Mouse (Mus musculus) thymus, adult 2 months (tissue): ENCODE measurements around the gene Adgrg2. TPM values are rescaled to one million over a fixed set of nuclear protein-coding genes. Genes with fewer than 3 reads are reported as not detected.

Source experiments
- DNase-seq: peaks from one replicate; pipeline ENCODE4 v3.0.0; 2021
- H3K27ac ChIP-seq: fragments of 200-500 bp; 2 replicates; pipeline ENCODE4 v1.5.1; 2012; ENCODE audit warnings: low read length, control low read depth; ENCODE audit not compliant: control insufficient read depth, insufficient read depth
- H3K27me3 ChIP-seq: fragments of 200-500 bp; 2 replicates; pipeline ENCODE4 v1.6.1; 2012; ENCODE audit warnings: mild to moderate bottlenecking, low read length, moderate library complexity, mixed read lengths; ENCODE audit not compliant: control insufficient read depth, insufficient read depth
- H3K36me3 ChIP-seq: fragments of 200-500 bp; 2 replicates; pipeline ENCODE4 v1.6.1; 2012; ENCODE audit warnings: mild to moderate bottlenecking, low read length, moderate library complexity; ENCODE audit not compliant: control insufficient read depth, insufficient read depth
- H3K4me1 ChIP-seq: fragments of 200-500 bp; replicated peaks from 2 replicates; pipeline ENCODE4 v1.6.1; 2012; ENCODE audit warnings: low read length; ENCODE audit not compliant: control insufficient read depth, insufficient read depth
- H3K4me3 ChIP-seq: fragments of 200-500 bp; 2 replicates; pipeline ENCODE4 v1.5.1; 2012; ENCODE audit warnings: mild to moderate bottlenecking, low read length, control low read depth, moderate library complexity; ENCODE audit not compliant: control insufficient read depth, insufficient read depth
- CTCF ChIP-seq: fragments of 200-500 bp; IDR thresholded peaks from 2 replicates; pipeline ENCODE4 v1.5.1; 2012; ENCODE audit warnings: mild to moderate bottlenecking, control low read depth, low read length, moderate library complexity, borderline replicate concordance; ENCODE audit not compliant: control insufficient read depth, poor library complexity, insufficient read depth; ENCODE audit errors: extremely low read depth
- POLR2A ChIP-seq: fragments of 200-500 bp; IDR thresholded peaks from 2 replicates; pipeline ENCODE4 v1.6.1; 2012; ENCODE audit warnings: mild to moderate bottlenecking, low read length, control low read depth, moderate library complexity; ENCODE audit not compliant: control insufficient read depth, poor library complexity, insufficient read depth; ENCODE audit errors: extremely low read depth
- WGBS: fragments of 180-500 bp; shearing (Covaris S2); methylation state at CpG from one replicate; pipeline ENCODE4 v1.1.7; 2018; 5-methylcytosine and 5-hydroxymethylcytosine counted together
- polyA plus RNA-seq: library from polyadenylated mRNA; depleted of rRNA; stranded (reverse); fragments of >200 nt; gene quantifications from 2 replicates; pipeline ENCODE4 v1.2.3, GENCODE M21; 2012; rRNA removed

The Adgrg2 gene
- 3.1 and 4.0 TPM in 2 replicates for polyA plus RNA-seq

- TF ChIP-seq POLR2A: no peak
- TF ChIP-seq CTCF: no peak
- 5% methylated on average over 32 of the region's 42 CpGs for WGBS
- Histone ChIP-seq H3K27ac (no peak within 1 kb of the TSS), H3K4me3 (no peak within 1 kb of the TSS; the same call in 1 of the 2 replicates), H3K4me1 (no peaks in the 10 kb centered on the region), H3K27me3 (no peaks in the 10 kb centered on the region), H3K36me3 (no peaks in the 10 kb centered on the region)
- DNase-seq: no peak
These were observed at the start of gene Adgrg2 for GRCm38 (mm10) chrX:160390464-160390956. Gene Adgrg2 (plus strand): TSS chrX:160390690.

- no peak overlapping the region for H3K27ac ChIP-seq
- no peaks in the 10 kb centered on the region for H3K36me3 ChIP-seq
- DNase-seq: no peak
- H3K27me3 ChIP-seq: no peaks in the 10 kb centered on the region
- no peaks in the 10 kb centered on the region for H3K4me1 ChIP-seq
- 90% methylated on average over 7 of the region's 7 CpGs for WGBS
- H3K4me3 ChIP-seq: no peak overlapping the region
- TF ChIP-seq CTCF: no peak
- TF ChIP-seq POLR2A: no peak
These were observed 39.5 kb upstream of the Adgrg2 start for GRCm38 (mm10) chrX:160350995-160351394.

- TF ChIP-seq CTCF (no peak), POLR2A (no peak)
- DNase-seq: no peak
- no peaks in the 10 kb centered on the region for H3K36me3 ChIP-seq
- no peaks in the 10 kb centered on the region for H3K27me3 ChIP-seq
- H3K27ac ChIP-seq: no peak overlapping the region
- H3K4me1 ChIP-seq: no peaks in the 10 kb centered on the region
- WGBS: 67% methylated on average over 1 of the region's 1 CpGs
- no peak overlapping the region for H3K4me3 ChIP-seq
These were observed 38.4 kb upstream of the Adgrg2 start for GRCm38 (mm10) chrX:160351967-160352677.

GRCm38 (mm10) chrX:160384748-160385501 lies 5.6 kb upstream of the Adgrg2 start:
- Histone ChIP-seq H3K27me3 (no peaks in the 10 kb centered on the region), H3K27ac (no peak overlapping the region), H3K4me3 (no peak overlapping the region), H3K4me1 (no peaks in the 10 kb centered on the region), H3K36me3 (no peaks in the 10 kb centered on the region)
- TF ChIP-seq CTCF: no peak
- no peak for TF ChIP-seq POLR2A
- 79% methylated on average over 6 of the region's 6 CpGs for WGBS
- DNase-seq: no peak

GRCm38 (mm10) chrX:160385502-160385772 lies 5.1 kb upstream of the Adgrg2 start:
- no peak for DNase-seq
- Histone ChIP-seq H3K4me3 (no peak overlapping the region), H3K27me3 (no peaks in the 10 kb centered on the region), H3K4me1 (no peaks in the 10 kb centered on the region), H3K36me3 (no peaks in the 10 kb centered on the region), H3K27ac (no peak overlapping the region)
- TF ChIP-seq CTCF (no peak), POLR2A (no peak)
- 96% methylated on average over 1 of the region's 1 CpGs for WGBS

GRCm38 (mm10) chrX:160412930-160413453 lies 22.5 kb downstream of the Adgrg2 start:
- Histone ChIP-seq H3K36me3 (no peaks in the 10 kb centered on the region), H3K4me1 (no peaks in the 10 kb centered on the region), H3K4me3 (no peak overlapping the region), H3K27ac (no peak overlapping the region), H3K27me3 (no peaks in the 10 kb centered on the region)
- TF ChIP-seq CTCF (no peak), POLR2A (no peak)
- 90% methylated on average over 4 of the region's 4 CpGs for WGBS
- no peak for DNase-seq
